Mouse (Mus musculus) urinary bladder, adult 2 months (tissue): Measurements from ENCODE around the gene Rep15. TPM values are rescaled to one million over a fixed set of nuclear protein-coding genes. Genes with fewer than 3 reads are reported as not detected.
A peak's percentile ranks its signal among the peaks of the same experiment; 100 is the strongest.

ENCODE experiments used
- DNase-seq: peaks from one replicate; pipeline ENCODE4 v3.0.0; 2022; ENCODE audit warnings: low spot score
- polyA plus RNA-seq: library from polyadenylated mRNA; depleted of rRNA; stranded (reverse); fragments of >200 nt; gene quantifications from 2 replicates; pipeline ENCODE4 v1.2.3, GENCODE M21; 2012

The Rep15 gene
- polyA plus RNA-seq, 1 experiment: 1.2 TPM

- no peak for DNase-seq
Measured at GRCm38 (mm10) chr6:147029591-147029990, 2.8 kb upstream of the Rep15 start.

GRCm38 (mm10) chr6:147030096-147030885, 2.1 kb upstream of the Rep15 start:
- no peak for DNase-seq

GRCm38 (mm10) chr6:147042291-147043290, 10.2 kb downstream of the Rep15 start, which contains the start of gene Mrps35:
Gene Mrps35 (plus strand): TSS chr6:147042764.
- DNase-seq: peak; percentile 81

- no peak for DNase-seq
Measured at GRCm38 (mm10) chr6:147043633-147044032, 11.2 kb downstream of the Rep15 start.

GRCm38 (mm10) chr6:147049239-147049805, 16.9 kb downstream of the Rep15 start:
- DNase-seq: no peak

- DNase-seq: no peak
Measured at GRCm38 (mm10) chr6:147051666-147052065, 19.3 kb downstream of the Rep15 start.

- DNase-seq: no peak
Measured at GRCm38 (mm10) chr6:147052440-147052839, 20.1 kb downstream of the Rep15 start.

GRCm38 (mm10) chr6:147053785-147054646, 21.6 kb downstream of the Rep15 start:
- DNase-seq: no peak

- no peak for DNase-seq
Measured at GRCm38 (mm10) chr6:147055374-147055977, 23.1 kb downstream of the Rep15 start.

- DNase-seq: no peak
Measured at GRCm38 (mm10) chr6:147059326-147059725, 26.9 kb downstream of the Rep15 start.

GRCm38 (mm10) chr6:147061630-147062029, 29.2 kb downstream of the Rep15 start:
- DNase-seq: no peak

GRCm38 (mm10) chr6:147062034-147062433, 29.6 kb downstream of the Rep15 start:
- DNase-seq: no peak

GRCm38 (mm10) chr6:147062694-147063093, 30.3 kb downstream of the Rep15 start:
- no peak for DNase-seq

GRCm38 (mm10) chr6:147064226-147064943, 32.0 kb downstream of the Rep15 start:
- no peak for DNase-seq

GRCm38 (mm10) chr6:147064944-147065261, 32.5 kb downstream of the Rep15 start:
- DNase-seq: no peak

- no peak for DNase-seq
Measured at GRCm38 (mm10) chr6:147075808-147076387, 43.5 kb downstream of the Rep15 start.

- DNase-seq: no peak
Measured at GRCm38 (mm10) chr6:147076878-147077277, 44.5 kb downstream of the Rep15 start.

GRCm38 (mm10) chr6:147079919-147080318, 47.5 kb downstream of the Rep15 start:
- DNase-seq: no peak
